Mouse (Mus musculus): Measurements from ENCODE around the gene Gsdma2. TPM values are rescaled to one million over a fixed set of nuclear protein-coding genes. Genes with fewer than 3 reads are reported as not detected.
"Not testable (repeated sequence)": the region's sequence is repeated elsewhere in the genome, so short reads cannot be mapped to it uniquely, and the experiment has no call there.

The Gsdma2 gene
- polyA plus RNA-seq, 2 experiments, result not detected

DNA sequence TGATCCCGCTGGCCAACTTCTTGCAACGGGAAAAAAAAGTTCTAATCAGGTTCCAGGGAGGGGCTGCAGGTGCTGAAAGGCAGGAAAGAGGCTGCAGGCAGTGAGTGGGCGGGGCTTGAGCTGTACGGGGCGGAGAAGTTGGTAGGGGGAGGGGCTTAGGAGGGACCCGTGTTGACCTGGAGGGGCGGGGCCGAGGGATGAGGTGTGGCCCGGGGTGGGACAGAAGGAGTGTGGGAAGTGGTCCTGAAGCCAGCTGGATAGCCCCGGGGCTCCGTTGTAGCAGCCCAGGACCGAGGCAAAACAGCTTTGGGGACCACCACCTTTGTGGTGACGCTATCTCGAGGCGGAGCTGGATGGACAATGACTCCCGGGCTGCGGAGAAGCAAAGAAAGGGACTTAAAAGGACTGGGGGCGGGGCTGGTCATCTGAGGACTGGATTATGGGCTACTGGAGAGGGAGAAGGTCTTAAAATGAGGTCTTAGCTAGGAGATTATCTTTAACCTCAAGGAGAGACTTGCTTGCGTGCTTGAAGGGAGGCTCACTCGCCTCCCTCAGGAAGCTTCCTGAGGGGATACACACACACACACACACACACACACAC, 44.4 kb upstream of the Gsdma2 start:
- Histone ChIP-seq H3K9ac (replicated peaks) (no peak overlapping the region), H3K9me3 (ENCODE audit: control insufficient read depth, low read length) (no peaks in the 10 kb centered on the region), H3K4me3 (ENCODE audit: insufficient read depth in 1 of 2, low read depth in 2 of 2, low read length in 2 of 2) (peak overlapping the region in 1 of 2 experiments; percentile 29; a peak in 2 of 4 replicates), H3K4me2 (ENCODE audit: low read depth) (peak overlapping the region; percentile 18), H3K36me3 (replicated peaks; ENCODE audit: control insufficient read depth, insufficient read depth, low read depth) (no peaks in the 10 kb centered on the region), H3K27me3 (ENCODE audit: control insufficient read depth, insufficient read depth, low read length) (peaks cover 22% of the 10 kb centered on the region), H3K27ac (no peak overlapping the region), H3K4me1 (replicated peaks; ENCODE audit: control insufficient read depth in 2 of 2, insufficient read depth in 2 of 2, low read length in 1 of 2) (no peaks in the 10 kb centered on the region)
- DNase-seq (ENCODE audit: low read depth in 3 of 3, low spot score in 3 of 3) (no peak), ATAC-seq (ENCODE audit: insufficient read depth) (peak; percentile 30; the same call in 1 of the 2 replicates)
- no peak for TF ChIP-seq CTCF (IDR thresholded peaks at IDR 0.05; ENCODE audit: low read depth)
- no peak for TF ChIP-seq EP300 (IDR thresholded peaks at IDR 0.05; ENCODE audit: low read depth)
- 3% methylated on average over 20 of the region's 20 CpGs for WGBS (ENCODE audit: insufficient replicate concordance)

DNA sequence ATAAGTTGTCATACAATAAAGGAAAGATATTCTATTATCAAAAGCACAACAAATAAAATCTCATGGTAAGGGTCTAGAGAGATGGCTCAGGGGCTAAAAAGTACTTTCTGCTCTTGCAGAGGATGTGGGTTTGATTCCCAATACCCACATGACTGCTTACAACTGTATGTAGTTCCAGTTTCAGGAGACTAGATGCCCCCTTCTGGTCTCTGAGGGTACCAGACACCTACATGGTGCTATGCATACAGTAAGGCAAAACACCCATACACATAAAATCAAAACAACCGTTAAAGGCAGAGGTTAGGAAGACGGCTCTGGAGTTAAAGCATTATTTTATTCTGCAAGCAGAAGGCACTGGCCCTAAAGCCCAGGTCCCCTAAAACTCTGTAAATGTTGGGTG, 42.6 kb upstream of the Gsdma2 start:
- ATAC-seq (ENCODE audit: insufficient read depth), result no peak

DNA sequence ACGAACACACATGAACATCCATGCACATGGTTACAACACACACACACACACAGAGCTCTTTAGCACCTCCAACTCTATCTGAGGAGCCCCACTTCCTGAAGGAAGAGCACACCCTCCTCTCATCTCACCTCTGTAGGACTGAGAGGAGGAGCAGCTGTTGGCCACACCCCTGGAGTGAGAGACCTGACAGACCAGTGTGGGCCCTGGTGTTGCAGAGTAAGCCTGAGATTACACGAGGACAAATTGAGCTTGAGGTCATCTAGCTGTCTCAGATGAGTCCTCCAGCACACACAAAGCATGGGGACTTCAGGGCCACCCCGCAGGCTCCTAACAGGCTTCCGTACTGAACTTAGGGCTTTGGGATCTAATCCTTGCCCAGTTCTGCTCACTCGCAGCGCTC, 41.6 kb upstream of the Gsdma2 start:
- ATAC-seq (ENCODE audit: insufficient read depth); H3K4me3 ChIP-seq (ENCODE audit: insufficient read depth in 1 of 2, low read depth in 2 of 2, low read length in 2 of 2); H3K27ac ChIP-seq; DNase-seq (ENCODE audit: low read depth in 3 of 3, low spot score in 3 of 3); H3K36me3 ChIP-seq (replicated peaks; ENCODE audit: control insufficient read depth, insufficient read depth, low read depth); H3K9ac ChIP-seq (replicated peaks); H3K9me3 ChIP-seq (ENCODE audit: control insufficient read depth, low read length); H3K4me1 ChIP-seq (replicated peaks; ENCODE audit: control insufficient read depth in 2 of 2, insufficient read depth in 2 of 2, low read length in 1 of 2); H3K4me2 ChIP-seq (ENCODE audit: low read depth): not testable (repeated sequence)
- WGBS (ENCODE audit: insufficient replicate concordance), result 53% methylated on average over 6 of the region's 6 CpGs
- H3K27me3 ChIP-seq (ENCODE audit: control insufficient read depth, insufficient read depth, low read length), result peaks cover 12% of the 10 kb centered on the region

More for the DNA sequence above, 42.6 kb upstream of the Gsdma2 start:
- no peak overlapping the region for H3K4me3 ChIP-seq (ENCODE audit: insufficient read depth in 1 of 2, low read depth in 2 of 2, low read length in 2 of 2)
- no peak for DNase-seq (ENCODE audit: low read depth in 3 of 3, low spot score in 3 of 3)
- TF ChIP-seq CTCF (IDR thresholded peaks at IDR 0.05; ENCODE audit: low read depth), result peak; percentile 17; the same call in 1 of the 2 replicates
- no peak for TF ChIP-seq EP300 (IDR thresholded peaks at IDR 0.05; ENCODE audit: low read depth)
- H3K4me1 ChIP-seq (replicated peaks; ENCODE audit: control insufficient read depth in 2 of 2, insufficient read depth in 2 of 2, low read length in 1 of 2), result no peaks in the 10 kb centered on the region
- H3K36me3 ChIP-seq (replicated peaks; ENCODE audit: control insufficient read depth, insufficient read depth, low read depth), result no peaks in the 10 kb centered on the region
- WGBS (ENCODE audit: insufficient replicate concordance), result 61% methylated on average over 2 of the region's 2 CpGs
- no peaks in the 10 kb centered on the region for H3K9me3 ChIP-seq (ENCODE audit: control insufficient read depth, low read length)
- H3K9ac ChIP-seq (replicated peaks), result no peak overlapping the region
- no peak overlapping the region for H3K4me2 ChIP-seq (ENCODE audit: low read depth)
- peaks cover 16% of the 10 kb centered on the region for H3K27me3 ChIP-seq (ENCODE audit: control insufficient read depth, insufficient read depth, low read length)
- no peak overlapping the region for H3K27ac ChIP-seq

DNA sequence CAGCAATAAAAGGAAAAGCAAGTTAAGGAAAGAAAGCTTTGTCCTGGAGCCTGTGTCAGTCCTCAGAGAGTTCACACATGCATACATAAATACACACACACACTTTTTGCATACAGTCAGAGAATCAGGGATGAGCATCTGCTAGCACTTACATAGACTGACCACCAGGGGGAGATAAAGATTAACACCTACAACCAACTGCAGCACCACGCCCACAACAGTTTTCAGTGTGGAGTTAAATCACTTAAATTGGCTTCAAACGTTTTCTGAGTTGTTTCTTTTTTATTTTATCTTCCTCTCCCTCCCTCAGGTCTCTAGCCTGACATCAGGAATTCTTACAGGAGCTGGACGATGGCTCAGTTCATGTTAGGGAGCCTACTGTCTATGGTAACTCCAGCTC, 39.8 kb upstream of the Gsdma2 start:
- H3K27ac ChIP-seq, result no peak overlapping the region
- 5% methylated on average over 3 of the region's 3 CpGs for WGBS (ENCODE audit: insufficient replicate concordance)
- H3K9me3 ChIP-seq (ENCODE audit: control insufficient read depth, low read length), result no peaks in the 10 kb centered on the region
- H3K27me3 ChIP-seq (ENCODE audit: control insufficient read depth, insufficient read depth, low read length), result peaks cover 3% of the 10 kb centered on the region
- peak; percentile 85 for TF ChIP-seq CTCF (IDR thresholded peaks at IDR 0.05; ENCODE audit: low read depth)
- TF ChIP-seq EP300 (IDR thresholded peaks at IDR 0.05; ENCODE audit: low read depth), result no peak
- H3K4me1 ChIP-seq (replicated peaks; ENCODE audit: control insufficient read depth in 2 of 2, insufficient read depth in 2 of 2, low read length in 1 of 2), result no peaks in the 10 kb centered on the region
- H3K4me3 ChIP-seq (ENCODE audit: insufficient read depth in 1 of 2, low read depth in 2 of 2, low read length in 2 of 2), result no peak overlapping the region
- peak in 1 of 3 experiments; percentile 25 for DNase-seq (ENCODE audit: low read depth in 3 of 3, low spot score in 3 of 3)
- no peak overlapping the region for H3K9ac ChIP-seq (replicated peaks)
- H3K36me3 ChIP-seq (replicated peaks; ENCODE audit: control insufficient read depth, insufficient read depth, low read depth), result no peaks in the 10 kb centered on the region
- no peak overlapping the region for H3K4me2 ChIP-seq (ENCODE audit: low read depth)
- ATAC-seq (ENCODE audit: insufficient read depth), result no peak

DNA sequence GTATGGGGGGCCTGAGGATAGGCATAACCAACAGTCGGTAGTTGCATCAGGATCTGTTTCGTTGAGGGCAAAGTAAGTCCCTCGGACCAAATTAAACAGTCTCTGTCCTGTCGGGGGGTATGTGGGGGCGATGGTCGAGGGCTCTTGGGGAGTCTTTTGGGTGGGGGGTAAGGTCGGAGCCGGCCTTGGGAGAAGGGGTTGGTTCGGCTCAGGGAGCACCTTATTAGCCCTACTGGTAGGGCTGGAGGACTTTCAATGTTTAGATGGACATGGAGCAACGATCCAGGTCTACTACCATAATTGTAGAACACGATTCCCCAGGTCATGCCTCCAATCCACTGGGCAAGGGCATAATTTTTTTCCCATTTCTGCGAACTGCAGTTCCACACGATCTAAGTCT, 25.8 kb upstream of the Gsdma2 start:
- Histone ChIP-seq H3K9ac (replicated peaks) (no peak overlapping the region), H3K9me3 (ENCODE audit: control insufficient read depth, low read length) (no peaks in the 10 kb centered on the region), H3K27ac (no peak overlapping the region), H3K27me3 (ENCODE audit: control insufficient read depth, insufficient read depth, low read length) (no peaks in the 10 kb centered on the region), H3K4me1 (replicated peaks; ENCODE audit: control insufficient read depth in 2 of 2, insufficient read depth in 2 of 2, low read length in 1 of 2) (no peaks in the 10 kb centered on the region), H3K4me3 (ENCODE audit: insufficient read depth in 1 of 2, low read depth in 2 of 2, low read length in 2 of 2) (no peak overlapping the region), H3K36me3 (replicated peaks; ENCODE audit: control insufficient read depth, insufficient read depth, low read depth) (no peaks in the 10 kb centered on the region), H3K4me2 (ENCODE audit: low read depth) (no peak overlapping the region)
- WGBS (ENCODE audit: insufficient replicate concordance), result 77% methylated on average over 13 of the region's 13 CpGs
- ATAC-seq (ENCODE audit: insufficient read depth) (no peak), DNase-seq (ENCODE audit: low read depth in 3 of 3, low spot score in 3 of 3) (no peak)
- TF ChIP-seq EP300 (IDR thresholded peaks at IDR 0.05; ENCODE audit: low read depth), result no peak

DNA sequence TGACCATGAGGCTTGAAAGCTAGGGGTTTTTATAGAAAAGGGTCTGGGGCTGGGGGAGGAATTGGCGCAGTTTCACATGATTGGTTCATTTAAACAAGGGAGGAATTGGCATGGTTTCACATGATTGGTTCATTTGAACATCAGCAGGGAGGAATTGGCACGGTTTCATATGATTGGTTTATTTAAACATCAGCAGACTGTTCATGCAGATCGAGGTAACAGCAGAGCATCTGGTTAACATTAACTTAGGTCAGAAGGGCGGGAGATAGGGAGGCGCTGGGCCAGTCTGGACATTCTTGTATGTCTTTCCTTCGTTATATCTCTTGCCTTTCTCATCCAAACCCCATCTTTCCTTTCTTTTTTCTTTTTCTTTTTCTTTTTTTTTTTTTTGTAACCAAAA, 22.6 kb upstream of the Gsdma2 start:
- WGBS (ENCODE audit: insufficient replicate concordance), result 64% methylated on average over 6 of the region's 6 CpGs
- H3K9me3 ChIP-seq (ENCODE audit: control insufficient read depth, low read length); H3K4me2 ChIP-seq (ENCODE audit: low read depth); H3K27me3 ChIP-seq (ENCODE audit: control insufficient read depth, insufficient read depth, low read length); H3K4me3 ChIP-seq (ENCODE audit: insufficient read depth in 1 of 2, low read depth in 2 of 2, low read length in 2 of 2); H3K4me1 ChIP-seq (replicated peaks; ENCODE audit: control insufficient read depth in 2 of 2, insufficient read depth in 2 of 2, low read length in 1 of 2); H3K36me3 ChIP-seq (replicated peaks; ENCODE audit: control insufficient read depth, insufficient read depth, low read depth); DNase-seq (ENCODE audit: low read depth in 3 of 3, low spot score in 3 of 3); H3K9ac ChIP-seq (replicated peaks); ATAC-seq (ENCODE audit: insufficient read depth); H3K27ac ChIP-seq: not testable (repeated sequence)

DNA sequence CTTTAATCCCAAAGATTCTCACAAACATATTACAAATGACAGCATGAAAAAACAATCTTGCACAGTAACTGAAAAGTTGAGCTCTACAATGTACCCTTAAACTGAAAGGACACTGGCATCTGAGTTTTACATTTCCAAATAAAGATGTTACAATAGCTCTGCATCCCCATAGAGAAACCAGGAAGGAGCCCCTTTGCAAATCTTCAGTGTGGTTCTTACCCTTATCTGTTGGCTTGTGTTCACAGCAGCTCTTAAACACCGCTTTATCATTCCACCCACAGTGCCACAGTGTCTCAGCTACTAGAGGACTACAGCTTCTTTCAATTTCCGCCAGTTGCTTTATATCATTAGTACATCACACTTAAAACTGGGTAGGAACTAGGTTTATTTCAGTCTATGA, 22.2 kb upstream of the Gsdma2 start:
- ATAC-seq (ENCODE audit: insufficient read depth), result not testable (repeated sequence)

More for the DNA sequence above, 22.2 kb upstream of the Gsdma2 start:
- WGBS (ENCODE audit: insufficient replicate concordance), result 66% methylated on average over 2 of the region's 2 CpGs
- H3K9me3 ChIP-seq (ENCODE audit: control insufficient read depth, low read length); H3K9ac ChIP-seq (replicated peaks); H3K4me1 ChIP-seq (replicated peaks; ENCODE audit: control insufficient read depth in 2 of 2, insufficient read depth in 2 of 2, low read length in 1 of 2); DNase-seq (ENCODE audit: low read depth in 3 of 3, low spot score in 3 of 3); H3K36me3 ChIP-seq (replicated peaks; ENCODE audit: control insufficient read depth, insufficient read depth, low read depth); H3K4me3 ChIP-seq (ENCODE audit: insufficient read depth in 1 of 2, low read depth in 2 of 2, low read length in 2 of 2); H3K4me2 ChIP-seq (ENCODE audit: low read depth); H3K27me3 ChIP-seq (ENCODE audit: control insufficient read depth, insufficient read depth, low read length); H3K27ac ChIP-seq: not testable (repeated sequence)
